Mouse (Mus musculus): ENCODE measurements around the gene Zfp691. TPM values are rescaled to one million over a fixed set of nuclear protein-coding genes. Genes with fewer than 3 reads are reported as not detected.

The Zfp691 gene
- total and polyA plus RNA-seq, 2 experiments from 2014 or later: 2.5 to 4.1 TPM

GRCm38 (mm10) chr4:119162990-119163389 is 11.0 kb downstream of the Zfp691 start:
- Histone ChIP-seq H3K9me3 (ENCODE audit: low read length) (no peaks in the 10 kb centered on the region), H3K9ac (replicated peaks; ENCODE audit: low read length, poor library complexity, severe bottlenecking) (no peak overlapping the region), H3K27me3 (ENCODE audit: insufficient read depth, low read length) (no peaks in the 10 kb centered on the region), H3K4me3 (ENCODE audit: low read depth, low read length) (no peak overlapping the region), H3K4me2 (ENCODE audit: low read depth, low read length, poor library complexity, severe bottlenecking) (no peak overlapping the region), H3K36me3 (ENCODE audit: insufficient read depth, low read length) (no peaks in the 10 kb centered on the region), H3K27ac (ENCODE audit: low read depth, low read length) (no peak overlapping the region), H3K4me1 (ENCODE audit: insufficient read depth, low read length) (no peaks in the 10 kb centered on the region)
- whole genome bisulfite sequencing: 71% methylated on average over 4 of the region's 4 CpGs
- DNase-seq (ENCODE audit: low spot score) (no peak), ATAC-seq (ENCODE audit: low FRiP score) (no peak)
- TF ChIP-seq CTCF (IDR thresholded peaks at IDR 0.05): no peak

GRCm38 (mm10) chr4:119161358-119161757 is 12.6 kb downstream of the Zfp691 start:
- whole genome bisulfite sequencing: 78% methylated on average over 3 of the region's 3 CpGs
- H3K27me3 ChIP-seq (ENCODE audit: insufficient read depth, low read length): no peaks in the 10 kb centered on the region
- H3K9ac ChIP-seq (replicated peaks; ENCODE audit: low read length, poor library complexity, severe bottlenecking): no peak overlapping the region
- H3K27ac ChIP-seq (ENCODE audit: low read depth, low read length): no peak overlapping the region
- DNase-seq (ENCODE audit: low spot score) (no peak), ATAC-seq (ENCODE audit: low FRiP score) (no peak)
- H3K4me2 ChIP-seq (ENCODE audit: low read depth, low read length, poor library complexity, severe bottlenecking): no peak overlapping the region
- no peak for TF ChIP-seq CTCF (IDR thresholded peaks at IDR 0.05)
- H3K4me3 ChIP-seq (ENCODE audit: low read depth, low read length): no peak overlapping the region
- H3K4me1 ChIP-seq (ENCODE audit: insufficient read depth, low read length): no peaks in the 10 kb centered on the region
- no peaks in the 10 kb centered on the region for H3K36me3 ChIP-seq (ENCODE audit: insufficient read depth, low read length)
- no peaks in the 10 kb centered on the region for H3K9me3 ChIP-seq (ENCODE audit: low read length)

GRCm38 (mm10) chr4:119157891-119158290 is 16.1 kb downstream of the Zfp691 start:
- H3K4me3 ChIP-seq (ENCODE audit: low read depth, low read length): no peak overlapping the region
- H3K27me3 ChIP-seq (ENCODE audit: insufficient read depth, low read length): no peaks in the 10 kb centered on the region
- WGBS: 89% methylated on average over 5 of the region's 5 CpGs
- no peaks in the 10 kb centered on the region for H3K36me3 ChIP-seq (ENCODE audit: insufficient read depth, low read length)
- no peak for TF ChIP-seq CTCF (IDR thresholded peaks at IDR 0.05)
- no peaks in the 10 kb centered on the region for H3K9me3 ChIP-seq (ENCODE audit: low read length)
- no peak overlapping the region for H3K27ac ChIP-seq (ENCODE audit: low read depth, low read length)
- no peaks in the 10 kb centered on the region for H3K4me1 ChIP-seq (ENCODE audit: insufficient read depth, low read length)
- no peak overlapping the region for H3K4me2 ChIP-seq (ENCODE audit: low read depth, low read length, poor library complexity, severe bottlenecking)
- no peak for ATAC-seq (ENCODE audit: low FRiP score)
- no peak overlapping the region for H3K9ac ChIP-seq (replicated peaks; ENCODE audit: low read length, poor library complexity, severe bottlenecking)
- DNase-seq (ENCODE audit: low spot score): no peak

GRCm38 (mm10) chr4:119157186-119157585 is 16.8 kb downstream of the Zfp691 start:
- Histone ChIP-seq H3K36me3 (ENCODE audit: insufficient read depth, low read length) (no peaks in the 10 kb centered on the region), H3K4me2 (ENCODE audit: low read depth, low read length, poor library complexity, severe bottlenecking) (no peak overlapping the region), H3K27me3 (ENCODE audit: insufficient read depth, low read length) (no peaks in the 10 kb centered on the region), H3K4me1 (ENCODE audit: insufficient read depth, low read length) (no peaks in the 10 kb centered on the region), H3K4me3 (ENCODE audit: low read depth, low read length) (no peak overlapping the region), H3K9ac (replicated peaks; ENCODE audit: low read length, poor library complexity, severe bottlenecking) (no peak overlapping the region), H3K9me3 (ENCODE audit: low read length) (no peaks in the 10 kb centered on the region), H3K27ac (ENCODE audit: low read depth, low read length) (no peak overlapping the region)
- 29% methylated on average over 2 of the region's 2 CpGs for WGBS
- peak; percentile 54 for TF ChIP-seq CTCF (IDR thresholded peaks at IDR 0.05)
- ATAC-seq (ENCODE audit: low FRiP score) (no peak), DNase-seq (ENCODE audit: low spot score) (peak; percentile 22)

- H3K9me3 ChIP-seq (ENCODE audit: low read length): no peaks in the 10 kb centered on the region
- no peak for DNase-seq (ENCODE audit: low spot score)
- no peak for TF ChIP-seq CTCF (IDR thresholded peaks at IDR 0.05)
- no peak overlapping the region for H3K9ac ChIP-seq (replicated peaks; ENCODE audit: low read length, poor library complexity, severe bottlenecking)
- H3K27me3 ChIP-seq (ENCODE audit: insufficient read depth, low read length): no peaks in the 10 kb centered on the region
- H3K4me2 ChIP-seq (ENCODE audit: low read depth, low read length, poor library complexity, severe bottlenecking): no peak overlapping the region
- no peak for ATAC-seq (ENCODE audit: low FRiP score)
- no peak overlapping the region for H3K4me3 ChIP-seq (ENCODE audit: low read depth, low read length)
- 90% methylated on average over 11 of the region's 11 CpGs for WGBS
- no peaks in the 10 kb centered on the region for H3K4me1 ChIP-seq (ENCODE audit: insufficient read depth, low read length)
- no peak overlapping the region for H3K27ac ChIP-seq (ENCODE audit: low read depth, low read length)
- H3K36me3 ChIP-seq (ENCODE audit: insufficient read depth, low read length): no peaks in the 10 kb centered on the region
These were observed 25.3 kb downstream of the Zfp691 start for GRCm38 (mm10) chr4:119148741-119149140.

- no peak overlapping the region for H3K4me3 ChIP-seq (ENCODE audit: low read depth, low read length)
- H3K9ac ChIP-seq (replicated peaks; ENCODE audit: low read length, poor library complexity, severe bottlenecking): no peak overlapping the region
- no peak overlapping the region for H3K27ac ChIP-seq (ENCODE audit: low read depth, low read length)
- ATAC-seq (ENCODE audit: low FRiP score) (no peak), DNase-seq (ENCODE audit: low spot score) (no peak)
- H3K27me3 ChIP-seq (ENCODE audit: insufficient read depth, low read length): no peaks in the 10 kb centered on the region
- TF ChIP-seq CTCF (IDR thresholded peaks at IDR 0.05): no peak
- no peaks in the 10 kb centered on the region for H3K4me1 ChIP-seq (ENCODE audit: insufficient read depth, low read length)
- H3K36me3 ChIP-seq (ENCODE audit: insufficient read depth, low read length): no peaks in the 10 kb centered on the region
- no peak overlapping the region for H3K4me2 ChIP-seq (ENCODE audit: low read depth, low read length, poor library complexity, severe bottlenecking)
- no peaks in the 10 kb centered on the region for H3K9me3 ChIP-seq (ENCODE audit: low read length)
- WGBS: 94% methylated on average over 5 of the region's 5 CpGs
These were observed 26.6 kb downstream of the Zfp691 start for GRCm38 (mm10) chr4:119147347-119147746.
